Mouse (Mus musculus) heart, postnatal 10 days (tissue): ENCODE results near the gene Prelid3b. TPM values are rescaled to one million over a fixed set of nuclear protein-coding genes. Genes with fewer than 3 reads are reported as not detected.

Experiments
- DNase-seq, 2 experiments: peaks; one replicate each; pipeline ENCODE4 v3.0.0; 2021
- intact Hi-C: fragments of 180-260 bp; cut with DNase I; formaldehyde crosslinking; loops from one replicate; pipeline ENCODE4 v1.15.1; 2025
- total RNA-seq, 2 experiments: library from RNA; stranded (reverse); gene quantifications; 2 replicates each; pipeline ENCODE4 v1.2.3; 2021

Gene Prelid3b
- total RNA-seq, 2 experiments from 2014 or later: 85.0 to 88.6 TPM

DNA sequence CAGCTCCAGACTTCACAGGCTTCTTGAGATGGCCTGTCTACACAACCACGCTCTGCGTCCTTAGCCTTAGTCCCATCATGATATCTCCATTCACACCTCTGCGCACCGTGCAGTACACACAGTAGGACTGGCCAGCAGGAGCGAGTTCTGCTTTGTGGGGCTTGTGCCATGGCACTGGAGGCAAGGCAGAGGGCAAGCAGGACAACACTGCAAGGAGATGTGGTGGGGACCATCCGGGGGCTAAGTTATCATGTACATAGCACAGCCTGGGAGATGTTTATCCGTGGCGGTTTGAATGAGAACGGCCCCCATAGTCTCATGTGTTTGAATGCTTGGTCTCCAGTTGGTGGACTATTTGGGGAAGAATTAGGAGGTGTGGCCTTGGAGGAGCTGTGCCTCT is 37.9 kb downstream of the Prelid3b start:
- no peak for DNase-seq
- intact Hi-C loops: no loop called here

- DNase-seq: no peak
- intact Hi-C loops: no loop called here
Observed at GRCm38 (mm10) chr2:174428996-174429591, 43.8 kb downstream of the Prelid3b start.

GRCm38 (mm10) chr2:174428076-174428835 is 44.6 kb downstream of the Prelid3b start:
- intact Hi-C loops: no loop called here
- DNase-seq: no peak

GRCm38 (mm10) chr2:174426856-174427255 is 46.0 kb downstream of the Prelid3b start:
- no peak for DNase-seq
- intact Hi-C loops: no loop called here

- intact Hi-C loops: no loop called here
- DNase-seq: no peak
Observed at GRCm38 (mm10) chr2:174424301-174425085, 48.4 kb downstream of the Prelid3b start.

- intact Hi-C loops: no loop called here
- DNase-seq: no peak
Observed at GRCm38 (mm10) chr2:174421107-174421506, 51.8 kb downstream of the Prelid3b start.

DNA sequence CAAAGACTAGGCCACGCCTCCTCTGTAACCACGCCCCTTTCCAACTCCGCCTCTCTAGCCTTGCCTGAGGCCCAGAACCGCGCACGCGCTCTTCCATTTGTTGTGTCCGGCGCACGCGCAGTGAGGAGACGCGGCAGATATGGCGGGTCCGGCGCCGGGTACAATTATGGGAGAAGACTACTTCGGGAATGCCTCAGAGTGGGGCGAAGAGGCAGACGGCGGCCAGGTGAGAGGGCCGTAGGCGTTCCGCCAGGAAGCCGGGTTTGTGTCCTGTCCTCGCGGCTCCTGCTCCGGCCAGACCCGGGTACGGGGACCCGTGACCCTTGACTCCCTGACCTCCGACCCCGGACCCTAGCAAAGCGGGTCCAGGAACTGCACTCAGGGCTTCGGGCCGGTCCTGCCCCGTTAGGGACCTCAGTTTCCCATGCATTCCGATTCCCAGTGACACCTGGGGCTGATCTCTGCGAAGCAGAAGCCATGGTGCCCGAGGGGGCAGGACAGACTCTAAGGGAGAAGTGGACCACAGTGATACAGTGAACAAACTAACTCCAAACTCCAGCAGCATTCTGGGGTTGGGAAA is 57.1 kb downstream of the Prelid3b start, which contains the start of gene Nelfcd:
Gene Nelfcd, plus strand, starts transcription at position 74 of the 580 bp plus-strand sequence.
- peak; percentile 95 to 97 for DNase-seq
- intact Hi-C loops: loop anchor here (2.0 kb wide), 1 partner anchor 87 kb away; no protein-coding TSS in a partner anchor

Other genes with a start within 250 kb of the Prelid3b start
- gene Gnas, start 188.8 kb downstream of the Prelid3b start, total RNA-seq: 1,000 to 10,000 TPM; 1,834 to 2,103 TPM
- 1 to 10 TPM; 2.4 to 2.8 TPM for gene Gm20721, start 126.4 kb downstream of the Prelid3b start, total RNA-seq
- 10 to 100 TPM; 43.9 to 44.0 TPM for gene Nelfcd, start 57.3 kb downstream of the Prelid3b start, total RNA-seq
- 10 to 100 TPM; 54.7 to 61.0 TPM for gene Ctsz, start 34.0 kb downstream of the Prelid3b start, total RNA-seq
- 1 to 10 TPM; 1.8 to 3.3 TPM for gene Tubb1, start 22.4 kb downstream of the Prelid3b start, total RNA-seq
- 1,000 to 10,000 TPM; 1,182 to 1,233 TPM for gene Atp5e, start 9.0 kb downstream of the Prelid3b start, total RNA-seq
- under 1 TPM; 0.10 to 0.12 TPM for gene Zfp831, start 170.5 kb upstream of the Prelid3b start, total RNA-seq